Mouse (Mus musculus) stomach, postnatal 0 days (tissue): Measurements from ENCODE around the gene Cabp4.

Experiments used
- CTCF ChIP-seq: IDR thresholded peaks from 2 replicates; pipeline ENCODE4 v1.5.1; 2016; ENCODE audit warnings: antibody characterized with exemption, low read depth, mild to moderate bottlenecking, moderate library complexity
- EP300 ChIP-seq: optimal IDR thresholded peaks from 2 replicates; pipeline ENCODE3; 2016; ENCODE audit warnings: antibody characterized with exemption

GRCm38 (mm10) chr19:4102626-4103025 lies 41.2 kb downstream of the Cabp4 start:
- TF ChIP-seq CTCF: no peak
- TF ChIP-seq EP300: no peak
